Mouse (Mus musculus) gastrocnemius, adult 2 months (tissue): ENCODE measurements around the gene Fstl4. TPM values are rescaled to one million over a fixed set of nuclear protein-coding genes. Genes with fewer than 3 reads are reported as not detected.

Experiments used
- DNase-seq: peaks from one replicate; pipeline ENCODE4 v3.0.0; 2022
- H3K27ac ChIP-seq: fragments of 200-600 bp; 2 replicates; pipeline ENCODE4 v1.8.1; 2022; ENCODE audit warnings: mild to moderate bottlenecking
- H3K4me3 ChIP-seq: fragments of 200-600 bp; 2 replicates; pipeline ENCODE4 v1.8.1; 2022; ENCODE audit warnings: mild to moderate bottlenecking, moderate library complexity
- CTCF ChIP-seq: fragments of 200-600 bp; IDR thresholded peaks from 2 replicates; pipeline ENCODE4 v1.8.1; 2022; ENCODE audit warnings: antibody characterized with exemption, mild to moderate bottlenecking, moderate library complexity
- intact Hi-C: fragments of 180-260 bp; cut with DNase I; formaldehyde crosslinking; loops from one replicate; pipeline ENCODE4 v1.15.1; 2025
- total RNA-seq, 2 experiments: library from RNA; stranded (reverse); gene quantifications; 2 replicates each; pipeline ENCODE4 v1.2.3; 2021

Fstl4 gene
- total RNA-seq, 2 experiments from 2014 or later, result not detected

DNA sequence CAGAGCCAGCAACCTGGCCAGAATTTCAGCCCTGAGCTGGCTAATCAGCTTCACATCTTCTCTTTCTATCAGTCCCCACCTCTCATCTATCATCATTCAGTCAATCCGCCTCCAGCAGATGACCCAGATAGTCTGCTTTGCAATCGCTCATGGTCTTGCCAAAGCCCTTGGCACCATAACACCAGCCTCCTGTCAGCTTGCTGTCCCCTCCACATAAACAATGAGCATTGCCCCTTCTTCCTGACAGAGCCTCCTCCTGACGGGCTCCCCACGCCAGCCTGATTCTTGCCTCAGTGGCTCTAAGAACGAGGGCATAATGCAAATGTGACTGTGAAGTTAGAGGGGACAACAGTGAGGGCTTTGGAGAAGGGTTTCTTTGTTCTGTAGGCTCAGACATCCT, 355.5 kb downstream of the Fstl4 start:
- no peak for TF ChIP-seq CTCF
- Histone ChIP-seq H3K4me3 (no peak overlapping the region), H3K27ac (no peak overlapping the region)
- intact Hi-C loops, result no loop called here
- DNase-seq, result no peak

DNA sequence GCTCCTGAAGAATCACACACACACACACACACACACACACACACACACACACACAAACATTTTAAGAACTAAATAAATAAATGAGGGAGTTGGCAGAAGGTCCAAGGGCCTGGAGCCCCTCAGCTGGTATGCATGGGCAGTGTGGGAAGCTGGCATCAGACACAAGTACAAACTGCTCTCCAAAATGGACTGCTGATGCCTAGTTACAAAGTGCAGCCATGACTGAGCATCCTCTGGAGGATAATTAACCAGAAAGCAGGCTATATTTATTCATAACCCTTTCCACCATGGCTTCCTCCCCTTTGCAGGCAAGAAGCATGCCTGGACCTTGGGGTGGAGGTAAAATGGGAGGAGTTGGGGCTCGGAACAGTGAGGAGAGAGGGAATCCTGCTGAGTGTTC, 356.8 kb downstream of the Fstl4 start:
- no peak for TF ChIP-seq CTCF
- intact Hi-C loops, result no loop called here
- Histone ChIP-seq H3K4me3 (no peak overlapping the region), H3K27ac (no peak overlapping the region)
- no peak for DNase-seq

DNA sequence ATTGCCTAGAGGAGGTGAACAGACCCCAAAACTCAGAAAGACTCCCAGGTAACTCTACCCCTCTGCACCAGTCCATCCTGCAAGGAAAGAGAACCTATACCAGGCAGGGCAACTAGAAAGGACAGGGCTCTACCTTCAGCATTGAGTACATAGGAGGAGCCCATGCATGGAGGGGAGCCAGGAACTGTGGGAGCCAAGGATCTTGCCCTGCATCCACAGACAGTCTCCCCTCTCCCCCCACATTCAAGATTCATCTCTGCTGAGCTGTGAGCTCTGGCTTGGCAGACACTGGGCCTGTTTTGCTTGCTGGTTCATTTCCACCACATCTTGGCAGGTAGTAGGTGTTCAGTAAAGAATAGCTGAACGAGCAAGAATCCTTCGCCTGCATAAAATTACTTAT, 360.4 kb downstream of the Fstl4 start:
- H3K27ac ChIP-seq, result no peak overlapping the region
- DNase-seq, result no peak
- no peak overlapping the region for H3K4me3 ChIP-seq
- intact Hi-C loops, result no loop called here
- TF ChIP-seq CTCF, result no peak

DNA sequence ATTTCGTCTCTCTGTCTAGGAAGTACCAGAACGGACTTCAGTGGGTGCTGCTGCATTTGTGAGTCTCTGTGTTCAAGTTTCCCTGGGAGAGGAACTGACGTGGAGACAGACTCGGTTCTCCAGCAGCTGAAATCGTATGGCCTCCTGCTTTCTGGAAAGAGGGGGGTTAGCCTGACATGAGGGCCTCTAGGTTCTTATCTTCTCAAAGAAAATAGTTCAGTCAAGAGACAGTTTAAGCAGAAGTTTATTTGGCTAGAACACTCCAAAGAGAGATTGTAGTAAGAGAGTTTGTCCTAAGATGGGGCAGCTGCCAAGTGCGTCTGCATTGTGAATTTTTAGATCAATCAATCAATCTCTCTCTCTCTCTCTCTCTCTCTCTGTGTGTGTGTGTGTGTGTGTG, 362.2 kb downstream of the Fstl4 start:
- TF ChIP-seq CTCF, result no peak
- no peak overlapping the region for H3K27ac ChIP-seq
- DNase-seq, result no peak
- intact Hi-C loops, result no loop called here
- H3K4me3 ChIP-seq, result no peak overlapping the region

DNA sequence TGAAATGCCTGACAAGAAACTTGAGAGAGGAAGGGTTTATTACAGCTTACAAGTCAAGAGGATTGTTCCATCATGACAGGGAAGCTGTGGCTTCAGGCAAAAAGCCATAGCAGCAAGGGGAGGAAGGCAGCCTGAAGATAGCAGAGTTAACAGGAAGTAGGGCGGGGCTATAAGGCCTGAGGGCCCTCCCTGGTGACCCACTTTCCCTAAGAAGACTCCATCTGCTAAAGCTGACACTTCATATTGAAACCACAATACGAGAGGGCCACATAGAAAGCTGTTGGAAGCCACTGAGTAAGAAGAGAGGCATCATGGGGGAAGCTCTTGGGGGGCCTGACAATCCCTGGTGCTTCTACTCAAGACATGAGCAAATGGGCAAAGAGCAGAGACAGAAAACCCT, 364.2 kb downstream of the Fstl4 start:
- DNase-seq, result no peak
- intact Hi-C loops, result no loop called here
- no peak overlapping the region for H3K27ac ChIP-seq
- H3K4me3 ChIP-seq, result no peak overlapping the region
- TF ChIP-seq CTCF, result no peak

DNA sequence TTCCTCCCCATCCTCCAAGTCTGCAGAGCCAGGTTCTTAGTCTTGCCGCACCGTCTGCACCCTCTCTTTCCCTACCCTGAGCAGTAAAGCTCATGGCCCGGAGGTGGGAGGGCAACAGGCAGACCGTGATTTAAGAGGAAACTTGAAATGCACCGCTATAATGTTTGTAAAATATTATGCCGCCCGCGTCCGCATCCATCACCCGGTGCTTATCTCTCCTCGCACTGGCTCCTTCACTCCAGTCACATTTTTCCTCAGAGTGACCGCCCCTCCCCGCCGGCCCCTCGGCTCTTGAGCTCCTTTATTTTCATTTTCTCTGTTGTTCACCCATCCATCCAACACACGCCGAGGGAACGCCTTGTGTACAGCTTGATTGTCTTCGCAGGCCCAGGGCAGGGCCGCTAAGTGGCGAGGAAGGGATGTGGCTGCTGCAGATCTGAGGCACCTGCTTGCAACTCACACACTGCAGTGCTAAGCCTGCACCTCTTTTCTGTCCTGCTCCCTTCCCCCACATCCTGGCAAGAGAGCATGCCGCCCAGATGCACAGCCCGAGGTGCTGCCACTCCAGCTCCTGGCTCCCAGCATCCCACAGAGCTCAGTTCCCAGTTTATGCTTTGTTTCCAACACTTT, 368.1 kb downstream of the Fstl4 start:
- intact Hi-C loops, result no loop called here
- no peak for DNase-seq
- no peak overlapping the region for H3K4me3 ChIP-seq
- H3K27ac ChIP-seq, result no peak overlapping the region
- TF ChIP-seq CTCF, result no peak

DNA sequence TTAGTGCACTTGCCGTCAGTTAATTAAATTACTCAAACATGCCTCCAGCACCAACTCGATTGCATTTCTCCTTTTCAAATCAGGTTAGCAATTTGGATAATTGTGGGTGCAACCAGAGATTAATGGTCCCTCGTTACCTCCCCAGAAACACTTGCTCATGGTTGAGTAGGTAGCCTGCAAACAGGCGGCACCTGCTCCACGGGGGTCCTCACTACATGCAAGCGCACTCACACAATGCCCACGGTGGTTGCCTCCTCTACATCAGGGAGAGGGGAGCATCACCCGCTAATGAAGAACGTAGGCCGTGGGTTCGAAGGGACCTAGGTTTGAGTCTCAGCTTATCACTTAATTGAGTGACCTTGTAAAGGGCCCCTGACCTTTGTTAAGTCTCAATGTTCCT, 371.9 kb downstream of the Fstl4 start:
- Histone ChIP-seq H3K4me3 (no peak overlapping the region), H3K27ac (no peak overlapping the region)

DNA sequence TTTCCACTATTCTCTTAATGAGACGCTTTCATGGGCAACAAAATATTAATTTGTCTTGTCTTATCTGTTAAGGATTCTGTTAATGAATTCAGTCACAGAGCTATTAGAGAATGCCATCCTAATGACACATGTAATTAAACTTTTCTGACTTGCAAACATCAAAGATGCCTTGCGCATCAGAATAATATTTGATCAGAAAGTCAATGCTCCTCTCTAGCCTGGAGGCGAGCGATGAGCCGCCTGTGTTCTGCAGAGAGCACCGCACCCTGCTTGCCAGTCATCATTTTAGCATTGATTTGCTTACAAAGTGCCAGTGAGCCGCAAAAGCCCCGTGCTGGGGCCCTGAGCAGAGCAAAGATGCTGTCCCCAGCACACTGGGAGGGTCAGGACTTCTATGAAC, 372.9 kb downstream of the Fstl4 start:
- intact Hi-C loops, result no loop called here
- TF ChIP-seq CTCF, result no peak
- no peak for DNase-seq
- no peak overlapping the region for H3K4me3 ChIP-seq
- no peak overlapping the region for H3K27ac ChIP-seq

More for the DNA sequence above, 371.9 kb downstream of the Fstl4 start:
- DNase-seq, result no peak
- intact Hi-C loops, result no loop called here
- TF ChIP-seq CTCF, result no peak

DNA sequence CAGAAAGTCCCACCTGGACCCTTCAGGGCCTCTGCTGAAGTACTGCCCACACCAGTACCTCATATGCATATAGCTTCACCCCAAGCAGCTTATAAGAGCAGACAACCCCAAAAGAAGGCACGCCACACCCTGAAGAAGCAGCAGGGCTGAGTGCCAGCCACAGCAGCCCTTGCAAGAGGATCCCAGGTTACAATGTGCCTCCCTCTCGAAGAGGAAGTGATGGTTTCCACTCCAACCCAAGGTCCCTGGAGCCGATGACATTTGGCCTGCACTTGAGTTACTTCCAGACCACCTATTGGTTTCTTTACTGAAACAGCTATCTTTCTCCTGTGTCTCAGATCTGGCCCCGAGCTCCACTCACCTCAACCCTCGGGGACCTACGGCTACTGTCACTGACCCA, 373.8 kb downstream of the Fstl4 start:
- Histone ChIP-seq H3K27ac (no peak overlapping the region), H3K4me3 (no peak overlapping the region)
- TF ChIP-seq CTCF, result no peak
- intact Hi-C loops, result no loop called here
- no peak for DNase-seq

DNA sequence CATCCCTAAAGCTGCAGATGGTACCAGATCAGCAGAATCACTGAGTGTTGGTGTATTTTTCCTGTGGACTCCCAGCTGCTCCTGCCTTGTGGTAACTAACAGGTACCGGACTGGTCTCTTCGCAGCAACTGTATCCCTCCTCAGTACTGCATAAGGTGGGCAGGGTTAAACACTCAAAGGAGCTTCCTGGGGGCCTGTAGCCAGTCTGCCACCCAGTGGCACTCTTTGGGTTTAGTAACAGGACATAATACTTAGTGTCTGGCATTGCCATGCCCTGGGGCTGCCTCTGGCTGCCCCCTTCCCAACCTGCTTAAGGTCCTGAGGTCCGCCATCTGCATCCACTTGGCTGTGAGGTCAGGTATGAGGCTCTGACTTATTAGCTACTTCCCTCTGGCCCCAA, 375.2 kb downstream of the Fstl4 start:
- no peak overlapping the region for H3K4me3 ChIP-seq
- TF ChIP-seq CTCF, result no peak
- DNase-seq, result no peak
- intact Hi-C loops, result no loop called here
- no peak overlapping the region for H3K27ac ChIP-seq

DNA sequence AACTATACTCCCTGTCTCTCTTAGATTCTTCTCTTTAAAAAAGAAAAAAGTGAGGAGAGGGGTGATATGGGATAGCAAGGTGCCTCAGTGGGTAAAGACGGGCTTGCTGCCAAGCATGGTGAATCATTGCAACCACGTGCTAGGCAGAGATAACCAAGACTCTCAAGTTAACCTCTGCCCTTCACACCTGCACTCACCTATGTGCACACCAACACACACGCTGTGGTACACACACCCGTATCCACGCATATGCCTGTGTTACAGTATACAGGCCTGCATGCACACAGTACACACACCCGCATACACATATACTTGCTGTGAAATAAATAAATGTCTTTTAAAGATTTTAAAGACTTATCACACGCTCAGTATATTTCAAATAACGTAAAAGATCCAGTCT, 375.8 kb downstream of the Fstl4 start:
- no peak for DNase-seq
- intact Hi-C loops, result no loop called here
- H3K4me3 ChIP-seq, result no peak overlapping the region
- H3K27ac ChIP-seq, result no peak overlapping the region
- TF ChIP-seq CTCF, result no peak

DNA sequence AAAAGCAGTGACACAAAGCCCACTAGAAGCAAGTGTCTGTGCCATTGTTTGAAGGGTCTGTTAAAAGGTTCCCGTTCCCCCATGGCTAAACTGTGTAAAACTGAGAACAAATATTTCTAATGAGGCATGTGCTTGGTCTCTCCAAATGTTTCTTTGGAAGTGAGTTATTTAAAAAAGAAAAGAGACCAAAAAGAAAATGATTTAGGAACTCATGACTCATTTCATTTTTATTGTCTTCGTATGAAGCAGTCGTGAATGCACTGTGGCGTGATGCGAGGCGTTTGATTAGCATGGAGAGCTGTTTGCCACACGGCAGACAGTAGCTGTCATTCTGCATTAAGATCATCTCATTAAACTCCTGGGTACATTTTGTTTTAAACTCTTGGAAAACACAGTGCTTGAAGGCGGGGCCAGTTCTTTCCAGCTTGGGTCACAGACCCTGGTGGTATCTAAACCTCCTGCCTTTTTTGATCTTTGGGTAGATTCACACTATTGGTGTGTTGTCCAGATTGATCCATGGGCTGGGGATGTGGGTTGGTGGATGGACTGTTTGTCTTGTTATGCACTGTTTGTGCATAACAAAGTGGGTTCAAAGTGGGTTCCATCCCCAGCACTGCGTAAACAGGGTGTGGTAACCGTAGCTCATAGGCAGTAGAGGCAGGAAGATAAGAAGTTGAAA, 376.4 kb downstream of the Fstl4 start:
- no peak for DNase-seq
- intact Hi-C loops, result no loop called here

DNA sequence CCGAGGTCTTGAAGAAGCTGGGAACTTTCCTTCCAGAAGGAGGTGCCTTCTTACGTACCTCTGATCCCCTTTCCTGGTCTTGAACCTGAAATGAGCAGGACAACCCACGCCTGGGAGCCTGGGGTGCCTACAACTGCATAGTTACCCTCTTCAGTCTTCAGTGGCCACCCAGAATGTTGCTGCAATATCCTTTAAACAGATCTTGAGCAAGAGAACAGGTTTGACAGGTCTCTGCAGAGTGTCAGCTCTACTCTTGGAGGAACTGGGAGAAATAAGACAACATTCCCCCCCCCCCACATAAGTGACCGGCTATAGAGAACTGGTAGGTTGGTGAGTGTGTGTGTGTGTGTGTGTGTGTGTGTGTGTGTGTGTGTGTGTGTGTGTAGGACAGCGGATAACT, 379.1 kb downstream of the Fstl4 start:
- no peak for TF ChIP-seq CTCF
- H3K27ac ChIP-seq, result no peak overlapping the region
- DNase-seq, result no peak
- intact Hi-C loops, result no loop called here
- no peak overlapping the region for H3K4me3 ChIP-seq

More for the DNA sequence above, 376.4 kb downstream of the Fstl4 start:
- Histone ChIP-seq H3K4me3 (no peak overlapping the region), H3K27ac (no peak overlapping the region)
- no peak for TF ChIP-seq CTCF

DNA sequence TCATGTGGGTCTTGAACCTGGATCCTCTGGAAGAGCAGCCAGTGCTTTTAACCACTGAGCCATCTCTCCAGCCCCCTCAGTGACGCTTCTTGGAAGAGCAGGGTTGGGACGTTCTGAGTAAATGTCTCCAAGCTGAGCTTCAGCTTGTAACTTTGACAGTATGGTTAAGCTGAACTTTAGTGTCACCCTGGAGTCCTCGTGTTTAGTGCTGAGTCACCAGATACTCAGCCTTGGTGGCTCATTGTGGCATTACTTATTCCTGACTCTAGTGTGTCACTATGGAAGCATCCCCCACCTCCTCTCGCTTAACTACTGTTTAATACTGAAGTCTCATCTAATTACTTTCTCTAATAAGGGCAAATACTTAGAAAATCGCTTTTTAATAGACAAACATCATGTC, 380.1 kb downstream of the Fstl4 start:
- intact Hi-C loops, result no loop called here
- TF ChIP-seq CTCF, result no peak
- H3K4me3 ChIP-seq, result no peak overlapping the region
- no peak for DNase-seq
- no peak overlapping the region for H3K27ac ChIP-seq
